Mouse (Mus musculus) frontal cortex, postnatal 10 days (tissue): ENCODE results near the gene Rgs8.
A peak's percentile ranks its signal among the peaks of the same experiment; 100 is the strongest.

Experiments used
- DNase-seq, 2 experiments: peaks; one replicate each; pipeline ENCODE4 v3.0.0; 2022; ENCODE audit warnings: low spot score in 2 of 2, mixed read lengths in 1 of 2

Gene Rgs8

DNA sequence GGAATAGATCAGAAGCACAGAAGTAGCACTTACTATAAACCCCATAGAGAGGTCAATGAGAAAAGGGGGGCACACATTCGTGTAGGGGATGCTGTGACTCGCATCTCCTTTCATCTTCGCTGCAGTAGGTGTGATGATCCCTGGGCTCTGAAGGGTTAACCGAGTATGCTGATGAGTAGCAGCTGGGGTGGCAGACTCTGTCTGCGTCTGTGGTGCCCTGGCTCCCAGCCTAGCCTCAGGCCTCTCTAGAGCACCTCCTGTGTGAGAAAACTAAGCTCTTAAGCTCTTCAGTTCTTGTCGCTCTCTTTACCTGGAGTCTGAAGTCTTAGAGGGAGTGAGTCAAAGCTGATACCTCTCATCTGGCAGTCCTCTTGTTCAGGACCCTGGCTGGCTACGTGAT, 51.3 kb downstream of the Rgs8 start:
- DNase-seq, result no peak

GRCm38 (mm10) chr1:153704996-153705395, 52.2 kb downstream of the Rgs8 start:
- DNase-seq, result no peak

GRCm38 (mm10) chr1:153708626-153709025, 55.8 kb downstream of the Rgs8 start:
- DNase-seq, result no peak

DNA sequence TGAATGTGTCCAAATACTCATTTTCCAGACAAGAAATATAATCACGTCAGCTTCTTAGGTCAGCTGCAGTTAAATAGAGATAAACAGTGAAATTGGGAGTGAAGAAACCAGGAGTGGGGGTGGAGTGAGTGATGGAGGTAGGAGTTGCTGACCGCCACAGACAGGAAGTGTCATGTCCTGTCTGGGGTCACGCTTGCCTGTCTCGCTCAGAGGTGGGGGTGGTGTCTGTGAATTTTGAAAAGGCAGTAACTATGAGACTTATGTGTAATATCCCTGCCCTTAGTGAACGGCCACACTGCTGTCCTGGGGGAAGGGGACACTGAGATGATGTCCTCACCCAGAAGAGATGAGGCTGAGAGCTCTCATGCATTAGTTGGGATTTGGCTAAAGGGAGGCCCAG, 56.6 kb downstream of the Rgs8 start:
- no peak for DNase-seq

GRCm38 (mm10) chr1:153711544-153712262, 58.9 kb downstream of the Rgs8 start:
- DNase-seq, result no peak

- no peak for DNase-seq
These were observed 59.8 kb downstream of the Rgs8 start for GRCm38 (mm10) chr1:153712633-153713032.

GRCm38 (mm10) chr1:153717990-153718389, 65.2 kb downstream of the Rgs8 start:
- no peak for DNase-seq

GRCm38 (mm10) chr1:153720935-153721334, 68.1 kb downstream of the Rgs8 start:
- no peak for DNase-seq

GRCm38 (mm10) chr1:153721565-153722310, 68.9 kb downstream of the Rgs8 start:
- DNase-seq, result no peak

DNA sequence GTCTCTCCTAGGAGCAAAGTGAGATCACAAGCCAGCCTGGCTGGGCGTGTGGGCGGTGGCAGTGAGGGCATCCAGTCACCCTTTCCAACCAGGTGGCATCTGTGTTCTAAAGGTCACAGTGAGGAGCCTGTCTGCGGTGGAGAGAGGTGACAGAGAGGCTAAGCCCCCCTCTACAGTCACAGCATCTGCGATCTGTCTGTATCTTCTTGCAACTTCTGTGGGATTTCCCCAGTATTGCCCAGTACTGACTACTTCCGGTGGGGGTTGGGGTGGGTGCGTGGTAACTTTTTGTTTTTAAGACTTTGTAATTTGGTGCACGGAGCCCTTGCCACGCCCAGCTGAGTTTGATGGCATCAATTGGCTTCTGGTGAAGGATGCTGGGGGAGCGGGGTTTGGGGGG, 70.6 kb downstream of the Rgs8 start:
- DNase-seq, result no peak

DNA sequence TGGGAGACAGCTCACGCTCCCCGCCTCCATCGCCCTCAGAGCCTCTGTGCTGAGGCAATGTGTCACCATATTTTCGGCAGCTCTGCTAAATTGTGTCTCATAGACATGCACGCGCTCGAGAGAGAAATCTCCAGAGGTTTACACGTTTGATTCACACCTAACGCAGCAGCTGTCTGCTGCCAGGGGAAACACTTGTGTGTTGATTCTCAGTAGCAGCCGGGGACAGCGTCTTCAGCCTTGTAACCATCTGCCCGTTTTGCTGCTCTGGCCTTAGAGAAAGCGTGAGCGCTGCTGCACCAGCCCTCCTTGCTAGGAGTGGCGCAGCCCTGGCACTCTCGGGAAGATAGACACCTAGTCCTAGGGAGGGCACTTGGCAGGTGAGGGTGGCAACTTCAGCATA, 73.8 kb downstream of the Rgs8 start:
- DNase-seq, result no peak

- DNase-seq, result no peak
These were observed 77.0 kb downstream of the Rgs8 start for GRCm38 (mm10) chr1:153729806-153730205.

DNA sequence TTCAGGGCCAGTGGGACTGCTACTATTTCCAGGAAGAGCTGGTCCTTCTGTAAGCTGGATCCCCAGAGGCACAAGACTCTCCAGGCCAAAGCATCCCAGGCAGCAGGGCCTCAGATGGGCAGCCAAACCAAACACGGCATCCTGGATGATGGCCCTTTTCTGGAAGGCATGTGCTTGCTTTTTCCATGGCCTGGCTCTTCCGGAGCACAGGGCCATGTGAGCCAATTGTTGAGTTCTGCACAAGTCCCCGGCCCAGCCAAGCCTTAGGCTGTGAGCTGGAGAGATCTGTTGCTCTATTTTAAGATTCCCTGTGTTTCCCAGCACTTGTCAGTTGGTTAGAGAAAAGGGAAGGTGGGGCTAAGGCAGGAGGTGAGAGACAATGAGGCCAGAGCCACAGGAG, 77.8 kb downstream of the Rgs8 start:
- no peak for DNase-seq

GRCm38 (mm10) chr1:153733181-153733580, 80.4 kb downstream of the Rgs8 start:
- no peak for DNase-seq

GRCm38 (mm10) chr1:153734866-153735265, 82.0 kb downstream of the Rgs8 start:
- no peak for DNase-seq

DNA sequence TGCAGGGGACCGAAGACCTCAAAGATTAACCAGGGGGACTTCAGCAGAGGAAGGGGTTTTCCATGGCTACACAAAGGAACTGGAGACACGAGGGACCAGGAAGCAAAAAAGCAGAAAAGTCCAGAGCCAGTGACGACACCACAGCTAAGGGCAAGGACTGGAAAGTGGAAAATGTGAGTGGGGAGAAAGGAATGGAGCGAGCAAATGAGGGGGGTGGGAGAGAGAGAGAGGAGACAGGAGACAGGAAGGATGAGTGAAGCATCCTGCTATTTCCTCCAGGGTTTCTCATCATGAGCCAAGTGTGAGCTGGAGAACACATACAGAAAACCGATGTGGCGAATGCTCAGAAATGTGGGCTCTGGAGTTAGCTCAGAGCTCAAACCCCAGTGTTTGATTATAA, 83.3 kb downstream of the Rgs8 start:
- no peak for DNase-seq

DNA sequence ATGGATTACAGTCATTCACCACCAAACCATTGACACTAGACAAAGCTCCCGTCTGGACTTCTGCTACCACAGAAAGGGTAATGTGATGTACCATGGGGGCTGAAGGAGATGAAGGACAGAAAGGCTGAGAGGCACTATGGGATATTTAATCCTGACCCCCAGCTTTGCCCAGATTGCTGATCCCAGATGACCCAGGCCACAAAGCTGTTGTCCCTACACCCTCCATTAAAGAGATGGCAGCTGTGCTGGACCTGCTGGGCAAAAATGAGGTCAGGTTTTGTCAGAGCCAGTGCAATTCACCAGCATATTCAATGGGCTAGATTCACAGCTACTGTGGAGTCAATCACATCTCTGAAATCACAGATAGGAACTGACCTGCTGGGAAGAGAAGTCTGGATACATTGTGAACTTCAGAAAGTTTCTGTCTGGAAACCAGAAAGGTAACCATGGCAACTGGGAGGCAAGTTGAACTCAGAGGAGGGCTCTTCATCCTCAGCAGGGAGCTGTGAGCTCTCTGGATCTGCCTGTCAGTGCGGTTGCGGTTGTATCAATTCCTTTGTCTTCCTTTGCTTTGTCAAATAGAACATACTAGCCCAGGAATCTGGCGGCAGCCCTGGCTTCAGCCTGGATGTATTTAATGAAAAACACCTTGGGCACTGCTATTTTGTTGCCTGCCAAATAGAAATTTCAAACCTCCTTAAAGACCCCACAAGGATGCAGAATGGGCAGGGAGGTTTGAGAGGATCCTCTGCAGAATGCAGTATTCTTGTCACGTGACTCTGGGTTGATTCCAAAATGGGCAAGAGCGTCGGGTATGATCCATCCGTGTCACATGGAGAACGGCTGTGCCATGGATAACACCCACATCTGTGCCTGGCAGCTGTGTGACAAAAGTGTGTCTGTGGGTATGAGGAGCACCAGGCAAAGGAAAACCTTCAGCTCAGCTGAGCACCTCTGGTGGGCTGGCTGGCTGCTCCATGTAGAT, 84.6 kb downstream of the Rgs8 start:
- DNase-seq, result no peak

DNA sequence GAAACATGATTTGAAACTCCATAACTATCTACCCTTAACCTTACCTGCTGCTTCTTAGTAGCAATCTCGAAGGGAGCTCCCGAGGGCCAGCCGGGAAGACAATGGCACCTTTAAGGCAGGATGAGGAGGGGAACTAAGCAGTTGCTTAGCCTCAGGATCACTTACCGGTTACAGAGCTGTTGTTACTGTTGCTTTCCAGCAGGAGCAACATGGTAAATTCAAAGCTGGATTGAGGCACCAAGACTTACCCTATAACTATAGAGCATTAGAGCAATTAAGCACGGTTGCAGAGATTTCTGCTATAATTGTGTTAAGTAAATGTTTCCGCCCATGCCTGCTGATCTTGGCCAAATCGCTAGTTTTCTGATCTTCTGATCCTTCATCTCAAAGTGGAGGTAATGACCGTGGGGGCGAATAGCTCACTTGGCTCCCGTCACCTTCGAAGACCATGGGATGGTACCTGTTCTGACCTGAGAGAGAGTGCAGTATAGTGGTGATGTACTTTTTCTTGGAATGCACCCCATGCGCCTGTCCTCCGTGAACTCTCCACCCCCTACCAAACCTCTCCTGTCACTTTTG, 86.7 kb downstream of the Rgs8 start:
- DNase-seq, result no peak

- peak in 1 of 2 experiments; percentile 70 for DNase-seq
These were observed 87.3 kb downstream of the Rgs8 start, which contains the start of gene Rgs16 for GRCm38 (mm10) chr1:153740145-153740544. Gene Rgs16 (plus strand): TSS chr1:153740349.

GRCm38 (mm10) chr1:153740775-153741400, 88.1 kb downstream of the Rgs8 start:
- no peak for DNase-seq
